Comparison of ENCODE assay signal across 8 mouse cellular contexts in genomic region chr7:45461326-45461725, GRCm38 (mm10). TPM values are rescaled to one million over a fixed set of nuclear protein-coding genes. Genes with fewer than 3 reads are reported as not detected.
DNase-seq lines count a peak whose midpoint lies in the region; ATAC-seq and TF ChIP-seq lines count a peak whose summit lies in the region.

No protein-coding gene starts in this region.

- peaks cover 45% of the 10 kb centered on the region for H3K36me3 ChIP-seq in kidney, embryonic 14.5 days (ENCODE audit: control insufficient read depth, insufficient read depth, low read length)
- H3K36me3 ChIP-seq in hindbrain, embryonic 15.5 days: peaks cover 34% of the 10 kb centered on the region
- H3K36me3 ChIP-seq in midbrain, embryonic 15.5 days (replicated peaks): peaks cover 15% of the 10 kb centered on the region

- no peak for TF ChIP-seq CTCF in bone marrow macrophage, adult 2 months (IDR thresholded peaks at IDR 0.05; ENCODE audit: low read depth, low read length)

- no peak overlapping the region for H3K4me3 ChIP-seq in kidney, embryonic 14.5 days (ENCODE audit: low read length)
- peak overlapping the region; percentile 55; the same call in 1 of the 2 replicates for H3K4me3 ChIP-seq in bone marrow macrophage, adult 2 months (ENCODE audit: insufficient read depth, low read length)
- H3K4me3 ChIP-seq in hindbrain, embryonic 15.5 days: no peak overlapping the region
- H3K4me3 ChIP-seq in midbrain, embryonic 15.5 days: no peak overlapping the region

- H3K9me3 ChIP-seq in kidney, embryonic 14.5 days (ENCODE audit: control insufficient read depth, low read length): no peaks in the 10 kb centered on the region
- H3K9me3 ChIP-seq in hindbrain, embryonic 15.5 days: no peaks in the 10 kb centered on the region
- H3K9me3 ChIP-seq in midbrain, embryonic 15.5 days: no peaks in the 10 kb centered on the region

- TF ChIP-seq POLR2A in bone marrow macrophage, adult 2 months (IDR thresholded peaks at IDR 0.05; ENCODE audit: borderline replicate concordance, low read depth, low read length): no peak

- no peak for ATAC-seq in kidney, embryonic 14.5 days (ENCODE audit: low FRiP score, low TSS enrichment)
- no peak for ATAC-seq in hindbrain, embryonic 15.5 days (ENCODE audit: low FRiP score, low read depth)
- no peak for ATAC-seq in midbrain, embryonic 15.5 days (replicated peaks)
- ATAC-seq in megakaryocyte progenitor cell, adult 5-6 weeks (replicated peaks; ENCODE audit: poor library complexity): no peak

- no peak for DNase-seq in kidney, postnatal 36 days
- DNase-seq in layer of hippocampus, postnatal 25 days (ENCODE audit: extremely low spot score in 1 of 2, low spot score in 1 of 2): no peak
- DNase-seq in layer of hippocampus, adult 11-12 months (ENCODE audit: low spot score): no peak

- H3K4me2 ChIP-seq in kidney, embryonic 14.5 days (replicated peaks; ENCODE audit: low read depth, low read length): no peak overlapping the region
- no peak overlapping the region for H3K4me2 ChIP-seq in hindbrain, embryonic 15.5 days
- H3K4me2 ChIP-seq in midbrain, embryonic 15.5 days: no peak overlapping the region

- H3K4me1 ChIP-seq in kidney, embryonic 14.5 days (ENCODE audit: control insufficient read depth, insufficient read depth, low read length): peaks cover 36% of the 10 kb centered on the region
- peaks cover 32% of the 10 kb centered on the region for H3K4me1 ChIP-seq in bone marrow macrophage, adult 2 months (ENCODE audit: control insufficient read depth, insufficient read depth, low read length)
- peaks cover 59% of the 10 kb centered on the region for H3K4me1 ChIP-seq in hindbrain, embryonic 15.5 days (replicated peaks)
- H3K4me1 ChIP-seq in midbrain, embryonic 15.5 days: peaks cover 50% of the 10 kb centered on the region

- H3K27me3 ChIP-seq in kidney, embryonic 14.5 days (ENCODE audit: control insufficient read depth, insufficient read depth, low read length): no peaks in the 10 kb centered on the region
- H3K27me3 ChIP-seq in hindbrain, embryonic 15.5 days: no peaks in the 10 kb centered on the region
- no peaks in the 10 kb centered on the region for H3K27me3 ChIP-seq in midbrain, embryonic 15.5 days (replicated peaks)

- H3K9ac ChIP-seq in kidney, embryonic 14.5 days (ENCODE audit: low read depth, low read length): 0 out of 2 replicates have a peak overlapping the region, but pooled peaks have one; percentile 83
- H3K9ac ChIP-seq in hindbrain, embryonic 15.5 days: no peak overlapping the region
- no peak overlapping the region for H3K9ac ChIP-seq in midbrain, embryonic 15.5 days

- 65% methylated on average over 5 of the region's 5 CpGs for WGBS in kidney, embryonic 14.5 days
- WGBS in hindbrain, embryonic 15.5 days: 60% methylated on average over 4 of the region's 5 CpGs
- 58% methylated on average over 5 of the region's 5 CpGs for WGBS in midbrain, embryonic 15.5 days

- peak overlapping the region; percentile 88; the same call in 1 of the 2 replicates for H3K27ac ChIP-seq in kidney, embryonic 14.5 days (ENCODE audit: low read depth, low read length)
- peak overlapping the region; percentile 98 for H3K27ac ChIP-seq in bone marrow macrophage, adult 2 months (ENCODE audit: insufficient read depth, low read depth, low read length)
- H3K27ac ChIP-seq in hindbrain, embryonic 15.5 days (replicated peaks): peak overlapping the region; percentile 95
- H3K27ac ChIP-seq in midbrain, embryonic 15.5 days: peak overlapping the region; percentile 91; the same call in 1 of the 2 replicates

RNA-seq across cellular contexts. Expression of gene Ftl1, which starts 1.6 kb away (rescaled TPM):
- polyA plus RNA-seq in kidney, embryonic 14.5 days (2014; fragmentation: Nextera tagmentation; extraction: Ambion mirVana): 3,941 and 4,356 TPM in 2 replicates
- 18,510 and 20,120 TPM in 2 replicates for polyA plus RNA-seq in bone marrow macrophage, adult 2 months (2012; ENCODE audit: insufficient read depth, insufficient read length, missing spikeins)
- 5,657 and 5,762 TPM in 2 replicates for polyA plus RNA-seq in hindbrain, embryonic 15.5 days (2015; fragmentation: Nextera tagmentation; extraction: Ambion mirVana)
- polyA plus RNA-seq in midbrain, embryonic 15.5 days (2015; fragmentation: Nextera tagmentation; extraction: Ambion mirVana): 6,021 and 6,209 TPM in 2 replicates
- 1,479 and 1,608 TPM in 2 replicates for total RNA-seq in megakaryocyte progenitor cell, adult 5-6 weeks (2015)
- 770 and 961 TPM in 2 replicates for total RNA-seq in megakaryocyte progenitor cell, adult 5-6 weeks (2017)
- 100 to 1,000 TPM; 204 to 228 TPM for total RNA-seq in layer of hippocampus, postnatal 25 days (2021)

RNA-seq across cellular contexts. Expression of gene Bax, which starts 5.4 kb away (rescaled TPM):
- 97.3 and 110 TPM in 2 replicates for polyA plus RNA-seq in kidney, embryonic 14.5 days (2014; fragmentation: Nextera tagmentation; extraction: Ambion mirVana)
- polyA plus RNA-seq in bone marrow macrophage, adult 2 months (2012; ENCODE audit: insufficient read depth, insufficient read length, missing spikeins): 196 and 209 TPM in 2 replicates
- 245 and 250 TPM in 2 replicates for polyA plus RNA-seq in hindbrain, embryonic 15.5 days (2015; fragmentation: Nextera tagmentation; extraction: Ambion mirVana)
- 257 and 261 TPM in 2 replicates for polyA plus RNA-seq in midbrain, embryonic 15.5 days (2015; fragmentation: Nextera tagmentation; extraction: Ambion mirVana)
- total RNA-seq in megakaryocyte progenitor cell, adult 5-6 weeks (2015): 20.7 and 21.5 TPM in 2 replicates
- 29.6 and 35.2 TPM in 2 replicates for total RNA-seq in megakaryocyte progenitor cell, adult 5-6 weeks (2017)
- total RNA-seq in layer of hippocampus, postnatal 25 days (2021): 10 to 100 TPM; 81.6 to 82.1 TPM

RNA-seq across cellular contexts. Expression of gene Tulp2, which starts 20.4 kb away (rescaled TPM):
- polyA plus RNA-seq in kidney, embryonic 14.5 days (2014; fragmentation: Nextera tagmentation; extraction: Ambion mirVana): 0.64 and 0.84 TPM in 2 replicates
- not detected in 2 replicates for polyA plus RNA-seq in bone marrow macrophage, adult 2 months (2012; ENCODE audit: insufficient read depth, insufficient read length, missing spikeins)
- 0.13 and 0.30 TPM in 2 replicates for polyA plus RNA-seq in hindbrain, embryonic 15.5 days (2015; fragmentation: Nextera tagmentation; extraction: Ambion mirVana)
- 0.08 and 0.23 TPM in 2 replicates for polyA plus RNA-seq in midbrain, embryonic 15.5 days (2015; fragmentation: Nextera tagmentation; extraction: Ambion mirVana)
- 0.07 TPM in 1 of 2 replicates, not detected in the other for total RNA-seq in megakaryocyte progenitor cell, adult 5-6 weeks (2015)
- not detected in 2 replicates for total RNA-seq in megakaryocyte progenitor cell, adult 5-6 weeks (2017)
- not detected for total RNA-seq in layer of hippocampus, postnatal 25 days (2021)

RNA-seq across cellular contexts. Expression of gene Ruvbl2, which starts 23.4 kb away (rescaled TPM):
- polyA plus RNA-seq in kidney, embryonic 14.5 days (2014; fragmentation: Nextera tagmentation; extraction: Ambion mirVana): 158 and 228 TPM in 2 replicates
- 26.0 and 43.8 TPM in 2 replicates for polyA plus RNA-seq in bone marrow macrophage, adult 2 months (2012; ENCODE audit: insufficient read depth, insufficient read length, missing spikeins)
- polyA plus RNA-seq in hindbrain, embryonic 15.5 days (2015; fragmentation: Nextera tagmentation; extraction: Ambion mirVana): 108 and 110 TPM in 2 replicates
- polyA plus RNA-seq in midbrain, embryonic 15.5 days (2015; fragmentation: Nextera tagmentation; extraction: Ambion mirVana): 107 and 117 TPM in 2 replicates
- total RNA-seq in megakaryocyte progenitor cell, adult 5-6 weeks (2015): 180 and 205 TPM in 2 replicates
- total RNA-seq in megakaryocyte progenitor cell, adult 5-6 weeks (2017): 170 and 193 TPM in 2 replicates
- total RNA-seq in layer of hippocampus, postnatal 25 days (2021): 10 to 100 TPM; 34.3 to 40.6 TPM

RNA-seq across cellular contexts. Expression of gene Gm45808, which starts 25.3 kb away (rescaled TPM):
- not detected in 2 replicates for polyA plus RNA-seq in kidney, embryonic 14.5 days (2014; fragmentation: Nextera tagmentation; extraction: Ambion mirVana)
- polyA plus RNA-seq in bone marrow macrophage, adult 2 months (2012; ENCODE audit: insufficient read depth, insufficient read length, missing spikeins): 1.1 TPM in 1 of 2 replicates, not detected in the other
- polyA plus RNA-seq in hindbrain, embryonic 15.5 days (2015; fragmentation: Nextera tagmentation; extraction: Ambion mirVana): not detected in 2 replicates
- not detected in 2 replicates for polyA plus RNA-seq in midbrain, embryonic 15.5 days (2015; fragmentation: Nextera tagmentation; extraction: Ambion mirVana)
- not detected in 2 replicates for total RNA-seq in megakaryocyte progenitor cell, adult 5-6 weeks (2015)
- not detected in 2 replicates for total RNA-seq in megakaryocyte progenitor cell, adult 5-6 weeks (2017)
- 1 to 10 TPM in 1 of 2 experiments, under 1 TPM in 1; 0.63 to 1.1 TPM for total RNA-seq in layer of hippocampus, postnatal 25 days (2021)
